Mouse (Mus musculus) myocyte (in vitro differentiated cells): Measurements from ENCODE around the gene Hook2. TPM values are rescaled to one million over a fixed set of nuclear protein-coding genes. Genes with fewer than 3 reads are reported as not detected.

Experiments used
- H3K27me3 ChIP-seq: one replicate; pipeline ENCODE4 v1.6.1; 2011; ENCODE audit not compliant: control insufficient read depth, insufficient read depth, insufficient read length
- H3K36me3 ChIP-seq: one replicate; pipeline ENCODE4 v1.6.1; 2011; ENCODE audit not compliant: control insufficient read depth, insufficient read depth
- H3K4me2 ChIP-seq: one replicate; pipeline ENCODE4 v1.6.1; 2011; ENCODE audit warnings: low read depth, control low read depth
- H3K4me3 ChIP-seq: one replicate; pipeline ENCODE4 v1.5.1; 2011; ENCODE audit warnings: mild to moderate bottlenecking, control low read depth, moderate library complexity
- H3K79me2 ChIP-seq: one replicate; pipeline ENCODE4 v1.6.1; 2011; ENCODE audit not compliant: control insufficient read depth, insufficient read depth
- H3ac ChIP-seq: one replicate; pipeline ENCODE4 v1.6.1; 2011; ENCODE audit not compliant: control insufficient read depth, insufficient read length
- CEBPB ChIP-seq: IDR thresholded peaks from 2 replicates; pipeline ENCODE4 v1.6.1; 2011; ENCODE audit warnings: mild to moderate bottlenecking, moderate library complexity; ENCODE audit not compliant: poor library complexity, insufficient read depth, severe bottlenecking
- E2F4 ChIP-seq: IDR thresholded peaks from one replicate; pipeline ENCODE4 v1.6.1; 2011; ENCODE audit warnings: mild to moderate bottlenecking, control low read depth, moderate library complexity; ENCODE audit not compliant: insufficient read depth
- MAX ChIP-seq: IDR thresholded peaks from one replicate; pipeline ENCODE4 v1.6.1; 2011; ENCODE audit warnings: low read depth, mild to moderate bottlenecking, control low read depth
- MYOD1 ChIP-seq, 3 experiments: IDR thresholded peaks; one replicate each; pipeline ENCODE4 v1.6.1; 2011; ENCODE audit warnings: control low read depth in 2 of 3, low read depth in 2 of 3, mild to moderate bottlenecking in 2 of 3, moderate library complexity in 1 of 3; ENCODE audit not compliant: insufficient read length in 2 of 3, control insufficient read depth in 1 of 3
- MYOG ChIP-seq, 3 experiments: IDR thresholded peaks; one replicate each; pipeline ENCODE4 v1.6.1; 2011; ENCODE audit warnings: control low read depth in 2 of 3, low read depth in 2 of 3, mild to moderate bottlenecking in 2 of 3; ENCODE audit not compliant: insufficient read length in 2 of 3, control insufficient read depth in 1 of 3, insufficient read depth in 1 of 3
- POLR2A ChIP-seq: IDR thresholded peaks from one replicate; pipeline ENCODE4 v1.6.1; 2011; ENCODE audit warnings: low read depth, mild to moderate bottlenecking, control low read depth, moderate library complexity; ENCODE audit not compliant: insufficient read length
- POLR2AphosphoS2 ChIP-seq: IDR thresholded peaks from one replicate; pipeline ENCODE4 v1.6.1; 2011; ENCODE audit warnings: low read depth, control low read depth; ENCODE audit not compliant: insufficient read length
- REST ChIP-seq: IDR thresholded peaks from one replicate; pipeline ENCODE4 v1.6.1; 2011; ENCODE audit warnings: mild to moderate bottlenecking, control low read depth, moderate library complexity; ENCODE audit not compliant: insufficient read depth, insufficient read length
- SRF ChIP-seq: IDR thresholded peaks from one replicate; pipeline ENCODE4 v1.6.1; 2011; ENCODE audit warnings: low read depth; ENCODE audit not compliant: control insufficient read depth, insufficient read length
- TCF12 ChIP-seq: IDR thresholded peaks from one replicate; pipeline ENCODE4 v1.6.1; 2011; ENCODE audit warnings: mild to moderate bottlenecking, control low read depth; ENCODE audit not compliant: poor library complexity, insufficient read depth, severe bottlenecking
- TCF3 ChIP-seq: IDR thresholded peaks from one replicate; pipeline ENCODE4 v1.6.1; 2011; ENCODE audit warnings: low read depth, control low read depth; ENCODE audit not compliant: insufficient read length
- USF1 ChIP-seq: IDR thresholded peaks from one replicate; pipeline ENCODE4 v1.6.1; 2011; ENCODE audit warnings: low read depth, mild to moderate bottlenecking, control low read depth, moderate library complexity
- polyA plus RNA-seq: library from polyadenylated mRNA; unstranded; fragments of >200 nt; fragmentation: generic; extraction: Trizol; gene quantifications from one replicate; pipeline ENCODE4 v1.2.1, GENCODE M21; 2012; ENCODE audit warnings: missing spikeins

Gene Hook2
- polyA plus RNA-seq, 1 experiment: 9.3 TPM

- TF ChIP-seq REST: no peak
- peak; percentile 59; the same call in 1 of the 2 replicates for TF ChIP-seq CEBPB
- TF ChIP-seq MAX: no peak
- TF ChIP-seq POLR2A: peak; percentile 71
- no peak for TF ChIP-seq E2F4
- peak; percentile 53 for TF ChIP-seq POLR2AphosphoS2
- TF ChIP-seq SRF: peak; percentile 95
- H3K36me3 ChIP-seq: no peaks in the 10 kb centered on the region
- H3K27me3 ChIP-seq: no peaks in the 10 kb centered on the region
- peak overlapping the region; percentile 92 for H3K4me3 ChIP-seq
- H3K79me2 ChIP-seq: peaks cover 18% of the 10 kb centered on the region
- peak overlapping the region; percentile 9 for H3ac ChIP-seq
- H3K4me2 ChIP-seq: peak overlapping the region; percentile 95
These were observed 10.6 kb upstream of the Hook2 start for GRCm38 (mm10) chr8:84979599-84980421.

GRCm38 (mm10) chr8:84980622-84981358 lies 9.6 kb upstream of the Hook2 start:
- Histone ChIP-seq H3K4me2 (peak overlapping the region; percentile 95), H3K4me3 (peak overlapping the region; percentile 92), H3K79me2 (peaks cover 18% of the 10 kb centered on the region), H3ac (peak overlapping the region; percentile 9), H3K36me3 (no peaks in the 10 kb centered on the region), H3K27me3 (no peaks in the 10 kb centered on the region)
- TF ChIP-seq MYOD1 (IDR thresholded peaks at IDR 0.05; ENCODE audit: control insufficient read depth in 1 of 3, insufficient read length in 2 of 3, low read depth in 2 of 3): peak in 2 of 3 experiments; percentile 90 to 98
- no peak for TF ChIP-seq CEBPB
- peak; percentile 79 for TF ChIP-seq POLR2A
- peak; percentile 83 for TF ChIP-seq POLR2AphosphoS2
- peak; percentile 35 to 99 (median 98) for TF ChIP-seq MYOG (IDR thresholded peaks at IDR 0.05; ENCODE audit: control insufficient read depth in 1 of 3, insufficient read depth in 1 of 3, insufficient read length in 2 of 3, low read depth in 2 of 3)
- TF ChIP-seq SRF: no peak
- TF ChIP-seq TCF12: peak; percentile 45
- peak; percentile 14 for TF ChIP-seq USF1
- TF ChIP-seq MAX: no peak
- no peak for TF ChIP-seq E2F4
- TF ChIP-seq TCF3: peak; percentile 79

- Histone ChIP-seq H3K36me3 (no peaks in the 10 kb centered on the region), H3K4me3 (no peak overlapping the region), H3K4me2 (peak overlapping the region; percentile 62), H3K27me3 (no peaks in the 10 kb centered on the region), H3K79me2 (peaks cover 15% of the 10 kb centered on the region), H3ac (no peak overlapping the region)
- TF ChIP-seq MYOD1 (IDR thresholded peaks at IDR 0.05; ENCODE audit: control insufficient read depth in 1 of 3, insufficient read length in 2 of 3, low read depth in 2 of 3) (peak in 1 of 3 experiments; percentile 50), POLR2A (peak; percentile 11), TCF12 (no peak), MYOG (IDR thresholded peaks at IDR 0.05; ENCODE audit: control insufficient read depth in 1 of 3, insufficient read depth in 1 of 3, insufficient read length in 2 of 3, low read depth in 2 of 3) (peak in 1 of 3 experiments; percentile 59), POLR2AphosphoS2 (peak; percentile 59), REST (no peak)
These were observed 8.5 kb upstream of the Hook2 start for GRCm38 (mm10) chr8:84981644-84982498.

- Histone ChIP-seq H3K27me3 (no peaks in the 10 kb centered on the region), H3K4me2 (peak overlapping the region; percentile 62), H3K36me3 (no peaks in the 10 kb centered on the region), H3ac (no peak overlapping the region), H3K79me2 (peaks cover 8% of the 10 kb centered on the region), H3K4me3 (no peak overlapping the region)
- TF ChIP-seq MYOD1 (IDR thresholded peaks at IDR 0.05; ENCODE audit: control insufficient read depth in 1 of 3, insufficient read length in 2 of 3, low read depth in 2 of 3) (no peak), SRF (no peak), TCF12 (no peak), MAX (no peak), POLR2A (no peak), USF1 (no peak), E2F4 (no peak), TCF3 (no peak), CEBPB (no peak), MYOG (IDR thresholded peaks at IDR 0.05; ENCODE audit: control insufficient read depth in 1 of 3, insufficient read depth in 1 of 3, insufficient read length in 2 of 3, low read depth in 2 of 3) (no peak), POLR2AphosphoS2 (no peak), REST (no peak)
These were observed 7.8 kb upstream of the Hook2 start for GRCm38 (mm10) chr8:84982499-84983011.
